Mouse (Mus musculus) ES-Bruce4 (cell line): ENCODE measurements around the gene Fam241a. TPM values are rescaled to one million over a fixed set of nuclear protein-coding genes. Genes with fewer than 3 reads are reported as not detected.
A peak's percentile ranks its signal among the peaks of the same experiment; 100 is the strongest.

ENCODE experiments used
- H3K27ac ChIP-seq: 2 replicates; pipeline ENCODE4 v1.5.1; 2012; ENCODE audit warnings: low read length, inconsistent platforms; ENCODE audit not compliant: insufficient read depth
- H3K27me3 ChIP-seq: 2 replicates; pipeline ENCODE4 v1.6.1; 2012; ENCODE audit warnings: mild to moderate bottlenecking, low read length, inconsistent platforms; ENCODE audit not compliant: control insufficient read depth, poor library complexity, insufficient read depth, severe bottlenecking
- H3K36me3 ChIP-seq: 2 replicates; pipeline ENCODE4 v1.6.1; 2012; ENCODE audit warnings: inconsistent platforms, mild to moderate bottlenecking, low read length, moderate library complexity; ENCODE audit not compliant: control insufficient read depth, poor library complexity, insufficient read depth, severe bottlenecking
- H3K4me1 ChIP-seq: one replicate; pipeline ENCODE4 v1.8.1; 2011; ENCODE audit warnings: low read length; ENCODE audit not compliant: control insufficient read depth, insufficient read depth
- H3K4me3 ChIP-seq: 2 replicates; pipeline ENCODE4 v1.5.1; 2011; ENCODE audit warnings: low read depth, mild to moderate bottlenecking, low read length
- H3K9ac ChIP-seq: 2 replicates; pipeline ENCODE4 v1.6.1; 2012; ENCODE audit warnings: low read depth, mild to moderate bottlenecking, inconsistent platforms; ENCODE audit not compliant: poor library complexity, severe bottlenecking
- H3K9me3 ChIP-seq: replicated peaks from 2 replicates; pipeline ENCODE4 v1.6.1; 2012; ENCODE audit warnings: mild to moderate bottlenecking, low read length, inconsistent platforms; ENCODE audit not compliant: control insufficient read depth, poor library complexity, insufficient read depth, severe bottlenecking
- CTCF ChIP-seq: IDR thresholded peaks from one replicate; pipeline ENCODE4 v1.8.1; 2011; ENCODE audit warnings: low read depth, low read length
- EP300 ChIP-seq: IDR thresholded peaks from 2 replicates; pipeline ENCODE4 v1.6.1; 2011; ENCODE audit warnings: low read depth, low read length; ENCODE audit not compliant: insufficient read depth
- POLR2A ChIP-seq: IDR thresholded peaks from one replicate; pipeline ENCODE4 v1.8.1; 2011; ENCODE audit warnings: low read length; ENCODE audit not compliant: insufficient read depth
- polyA plus RNA-seq: library from polyadenylated mRNA; stranded (reverse); fragments of >200 nt; gene quantifications from 2 replicates; pipeline ENCODE4 v1.2.4, GENCODE M21; 2011; ENCODE audit warnings: low read depth; ENCODE audit not compliant: missing spikeins, insufficient read depth, insufficient read length

The Fam241a gene
- 2.5 and 3.3 TPM in 2 replicates for polyA plus RNA-seq

DNA sequence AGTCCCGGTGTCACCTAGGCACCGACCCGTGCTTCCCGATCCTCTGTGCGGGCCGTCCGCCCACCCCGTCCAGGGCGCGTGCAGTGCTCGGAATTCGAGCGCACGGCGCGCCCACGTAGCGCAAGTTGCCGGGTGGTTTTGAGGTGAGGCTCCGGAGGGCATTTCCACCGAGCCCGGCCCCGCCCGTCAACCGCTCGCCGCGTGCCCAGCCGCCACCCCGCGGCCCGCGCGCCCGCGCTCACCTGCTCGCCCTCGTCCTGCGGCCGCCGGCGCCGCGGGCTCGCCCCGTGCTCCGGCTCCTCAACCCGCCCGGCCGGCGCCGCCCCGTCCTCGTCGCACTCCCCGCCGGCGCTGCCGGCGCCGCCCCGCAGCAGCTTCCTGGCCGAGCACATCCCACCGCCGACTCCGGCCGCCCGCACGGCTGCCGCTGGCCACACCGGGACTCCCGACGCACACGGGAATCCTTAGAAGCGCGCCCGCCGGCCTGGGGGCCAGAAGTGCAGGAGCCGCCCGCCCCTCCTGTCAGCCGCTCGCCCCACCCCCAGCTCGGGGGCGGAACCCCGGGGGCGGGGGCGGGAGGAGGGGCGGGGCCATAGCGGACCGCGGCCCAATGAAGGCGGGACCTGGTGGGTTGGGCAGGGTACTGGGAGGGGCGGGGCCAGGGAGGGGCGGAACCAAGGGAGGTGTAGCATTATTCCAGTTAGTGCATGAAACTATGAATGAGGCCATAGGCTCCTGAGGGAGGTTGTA lies at the start of gene Fam241a:
Gene Fam241a, minus strand, starts transcription at position 533 of the 750 bp plus-strand sequence.
- H3K27ac ChIP-seq = no peak within 1 kb of the TSS
- peak within 1 kb of the TSS; percentile 94 for H3K4me3 ChIP-seq
- H3K9me3 ChIP-seq = peaks cover 9% of the 10 kb centered on the region
- no peaks in the 10 kb centered on the region for H3K27me3 ChIP-seq
- H3K36me3 ChIP-seq = no peaks in the 10 kb centered on the region
- H3K4me1 ChIP-seq = peaks cover 2% of the 10 kb centered on the region
- TF ChIP-seq EP300 (no peak), CTCF (no peak), POLR2A (no peak)
- H3K9ac ChIP-seq = peak within 1 kb of the TSS; percentile 94

DNA sequence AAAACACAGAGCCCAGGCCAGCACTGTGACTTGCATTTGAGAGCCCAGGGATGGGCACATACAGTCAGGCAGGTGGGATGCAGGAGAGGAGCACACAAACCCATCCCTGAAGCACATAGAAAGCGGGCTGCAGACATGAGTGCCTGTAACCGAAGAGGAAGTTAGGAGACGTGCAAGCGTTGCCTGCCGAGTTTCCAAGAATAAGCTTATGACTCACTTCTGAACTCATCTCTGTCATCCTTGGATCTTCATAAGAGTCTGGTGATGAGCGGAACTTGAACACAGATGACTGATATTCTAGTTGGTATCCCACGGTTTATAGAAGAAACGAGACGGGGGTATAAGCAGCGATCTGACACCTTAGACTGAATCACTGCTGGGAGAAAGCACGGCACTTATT lies 36.3 kb upstream of the Fam241a start:
- TF ChIP-seq POLR2A = no peak
- no peak for TF ChIP-seq EP300
- TF ChIP-seq CTCF = no peak
- Histone ChIP-seq H3K9ac (no peak overlapping the region), H3K36me3 (no peaks in the 10 kb centered on the region), H3K27ac (no peak overlapping the region), H3K9me3 (no peaks in the 10 kb centered on the region), H3K4me3 (no peak overlapping the region), H3K4me1 (peaks cover 1% of the 10 kb centered on the region), H3K27me3 (no peaks in the 10 kb centered on the region)

DNA sequence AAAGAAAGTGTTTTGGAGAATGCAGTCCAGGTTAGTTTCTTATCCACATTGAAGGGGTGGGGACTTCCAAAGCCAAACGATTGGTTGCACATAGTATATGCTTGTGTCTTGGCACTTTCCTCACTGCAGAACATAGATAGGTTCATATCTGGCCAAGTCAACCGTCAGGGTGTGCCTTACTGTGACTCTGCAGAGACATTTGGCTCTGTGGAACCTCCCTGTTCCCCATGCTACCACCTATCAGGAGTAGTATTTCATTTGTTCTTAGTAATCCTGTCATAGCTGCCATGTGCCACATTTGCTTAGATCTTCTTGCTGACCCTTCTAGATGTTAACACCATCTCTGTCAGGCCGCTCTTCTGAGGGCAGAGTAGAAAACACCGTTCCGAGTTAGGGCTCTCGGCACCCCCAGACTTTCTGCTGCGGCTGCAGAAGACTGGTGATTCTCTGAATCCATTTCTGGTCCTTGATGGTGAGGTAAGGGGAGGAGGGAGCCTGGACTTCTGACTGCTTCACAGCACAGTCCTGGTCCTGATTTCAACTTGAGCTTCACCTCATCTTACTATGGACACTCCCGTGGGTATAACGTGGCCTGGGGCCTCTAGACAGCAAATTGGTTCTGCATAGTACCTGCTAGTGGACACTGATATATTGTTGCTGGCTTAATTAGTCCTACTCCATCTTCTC lies 34.3 kb upstream of the Fam241a start:
- H3K27me3 ChIP-seq = no peaks in the 10 kb centered on the region
- TF ChIP-seq EP300 (no peak), POLR2A (no peak), CTCF (no peak)
- no peaks in the 10 kb centered on the region for H3K36me3 ChIP-seq
- H3K27ac ChIP-seq = no peak overlapping the region
- H3K4me3 ChIP-seq = no peak overlapping the region
- no peaks in the 10 kb centered on the region for H3K9me3 ChIP-seq
- H3K4me1 ChIP-seq = peaks cover 7% of the 10 kb centered on the region
- no peak overlapping the region for H3K9ac ChIP-seq

DNA sequence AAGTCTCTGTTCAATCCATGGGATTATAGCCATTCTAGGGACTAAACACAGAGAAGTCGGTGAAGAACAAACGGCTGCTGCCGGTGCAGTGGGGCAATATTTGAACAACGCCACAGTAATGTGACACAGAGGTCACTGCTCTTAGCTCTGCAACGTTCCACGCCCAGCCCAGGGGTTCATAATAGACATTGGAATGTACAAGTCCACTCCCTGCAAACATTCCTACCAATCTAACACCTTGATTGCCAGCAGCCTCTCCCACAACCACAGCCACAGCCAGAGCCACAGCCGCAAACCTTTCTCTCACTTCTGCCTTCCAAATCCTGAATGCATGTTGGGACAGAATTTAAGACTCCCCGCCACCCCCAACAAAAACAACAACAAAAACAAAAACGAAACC lies 33.8 kb upstream of the Fam241a start:
- H3K9me3 ChIP-seq = no peaks in the 10 kb centered on the region
- no peaks in the 10 kb centered on the region for H3K36me3 ChIP-seq
- no peak overlapping the region for H3K4me3 ChIP-seq
- TF ChIP-seq POLR2A = no peak
- TF ChIP-seq EP300 = peak; percentile 45; the same call in 1 of the 2 replicates
- no peak overlapping the region for H3K9ac ChIP-seq
- H3K4me1 ChIP-seq = peaks cover 7% of the 10 kb centered on the region
- H3K27ac ChIP-seq = no peak overlapping the region
- H3K27me3 ChIP-seq = no peaks in the 10 kb centered on the region

GRCm38 (mm10) chr3:127926635-127927183 lies 30.6 kb upstream of the Fam241a start:
- H3K4me1 ChIP-seq = peaks cover 9% of the 10 kb centered on the region
- TF ChIP-seq CTCF (no peak), POLR2A (no peak), EP300 (no peak)
- H3K36me3 ChIP-seq = no peaks in the 10 kb centered on the region
- H3K4me3 ChIP-seq = no peak overlapping the region
- no peaks in the 10 kb centered on the region for H3K27me3 ChIP-seq
- no peak overlapping the region for H3K27ac ChIP-seq
- no peaks in the 10 kb centered on the region for H3K9me3 ChIP-seq
- no peak overlapping the region for H3K9ac ChIP-seq

GRCm38 (mm10) chr3:127924464-127924863 lies 28.3 kb upstream of the Fam241a start:
- no peak overlapping the region for H3K27ac ChIP-seq
- H3K36me3 ChIP-seq = no peaks in the 10 kb centered on the region
- H3K9me3 ChIP-seq = no peaks in the 10 kb centered on the region
- H3K4me1 ChIP-seq = peaks cover 9% of the 10 kb centered on the region
- H3K27me3 ChIP-seq = no peaks in the 10 kb centered on the region
- H3K9ac ChIP-seq = no peak overlapping the region
- no peak for TF ChIP-seq CTCF
- TF ChIP-seq EP300 = no peak
- no peak overlapping the region for H3K4me3 ChIP-seq
